Mouse (Mus musculus): ENCODE measurements around the gene Sdsl.

DNA sequence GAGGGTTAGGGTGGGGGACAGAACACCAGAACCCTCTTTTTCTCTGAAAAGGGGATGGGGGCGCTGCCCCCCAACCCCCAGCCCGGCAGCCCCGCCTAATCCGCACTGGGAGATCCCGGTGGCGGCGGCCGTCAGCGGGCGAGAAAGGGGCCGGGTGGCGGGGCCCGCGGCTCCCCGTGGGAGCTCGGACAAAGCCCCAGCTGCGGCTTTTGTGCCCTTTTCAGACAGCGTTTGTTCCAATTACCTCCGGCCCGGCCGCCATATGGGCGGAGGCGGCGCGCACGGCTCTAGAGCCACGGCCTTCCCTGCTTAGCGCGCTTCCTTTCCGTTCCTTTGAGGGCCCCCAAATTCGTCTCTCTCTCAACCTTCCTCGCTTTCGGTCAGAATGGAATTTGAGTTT is 34.6 kb downstream of the Sdsl start:
- TF ChIP-seq CTCF (conservative IDR thresholded peaks at IDR 0.05; ENCODE audit: insufficient read depth, insufficient read length, low read depth, low read length) (no peak), POLR2A (IDR thresholded peaks at IDR 0.05; ENCODE audit: low read depth, low read length) (no peak)

All from kidney, adult 2 months (tissue).